Mouse (Mus musculus) 416B (cell line): ENCODE data around the gene Bicral.
A peak's percentile ranks its signal among the peaks of the same experiment; 100 is the strongest.

ENCODE experiments used
- DNase-seq: peaks from one replicate; pipeline ENCODE4 v3.0.0; 2011; ENCODE audit warnings: low read depth

The Bicral gene

DNA sequence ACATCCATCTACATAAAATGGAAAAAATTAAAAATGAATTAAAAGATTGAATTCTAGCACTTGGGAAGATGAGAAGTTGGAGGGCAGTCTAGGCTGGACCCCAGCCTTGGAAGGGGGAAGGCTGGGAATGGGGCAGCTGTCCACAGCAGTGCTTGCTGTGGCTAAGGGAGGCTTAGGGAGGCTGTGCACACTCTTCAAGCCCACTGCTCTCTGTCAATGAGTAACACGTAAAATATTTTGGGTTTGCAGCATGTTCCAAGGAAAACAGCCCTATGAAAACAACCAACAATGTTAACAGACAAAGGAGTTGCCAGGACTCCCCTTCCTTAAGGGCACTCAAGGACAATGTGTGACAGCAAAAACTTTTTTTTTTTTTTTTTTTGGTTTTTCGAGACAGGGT is 15.3 kb downstream of the Bicral start:
- DNase-seq = no peak

DNA sequence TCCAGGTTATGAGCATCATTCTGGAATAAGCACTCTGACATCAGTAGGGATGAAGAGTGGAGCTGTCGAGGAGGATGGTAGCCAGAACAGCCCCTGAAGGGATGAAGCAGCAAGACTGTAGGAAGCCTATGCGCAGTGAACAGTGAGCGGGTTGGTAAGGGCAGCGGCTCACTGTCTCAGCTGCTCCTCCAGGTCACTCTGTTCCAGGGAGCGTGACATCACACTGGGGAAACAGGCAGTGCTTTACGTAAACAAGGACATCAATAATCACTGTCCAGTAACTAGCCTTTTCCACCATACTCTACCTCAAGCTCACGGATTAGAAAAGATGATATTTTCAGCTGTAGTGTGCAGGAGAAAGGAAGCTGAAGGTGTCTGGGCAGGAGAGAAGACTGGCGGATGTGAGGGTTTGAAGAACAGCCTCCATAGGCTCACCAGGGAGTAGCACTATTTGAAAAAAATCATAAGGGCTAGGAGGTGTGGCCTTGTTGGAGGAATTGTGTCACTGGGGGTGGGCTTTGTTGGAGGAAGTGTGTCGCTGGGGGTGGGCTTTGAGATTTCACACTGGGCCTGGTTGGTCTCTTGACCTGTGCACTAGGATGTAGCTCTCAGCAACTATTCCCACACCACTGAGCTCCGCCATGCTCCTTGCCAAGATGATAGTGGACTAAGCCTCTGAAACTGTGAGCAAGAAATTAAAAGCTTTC is 17.8 kb downstream of the Bicral start:
- DNase-seq = no peak

DNA sequence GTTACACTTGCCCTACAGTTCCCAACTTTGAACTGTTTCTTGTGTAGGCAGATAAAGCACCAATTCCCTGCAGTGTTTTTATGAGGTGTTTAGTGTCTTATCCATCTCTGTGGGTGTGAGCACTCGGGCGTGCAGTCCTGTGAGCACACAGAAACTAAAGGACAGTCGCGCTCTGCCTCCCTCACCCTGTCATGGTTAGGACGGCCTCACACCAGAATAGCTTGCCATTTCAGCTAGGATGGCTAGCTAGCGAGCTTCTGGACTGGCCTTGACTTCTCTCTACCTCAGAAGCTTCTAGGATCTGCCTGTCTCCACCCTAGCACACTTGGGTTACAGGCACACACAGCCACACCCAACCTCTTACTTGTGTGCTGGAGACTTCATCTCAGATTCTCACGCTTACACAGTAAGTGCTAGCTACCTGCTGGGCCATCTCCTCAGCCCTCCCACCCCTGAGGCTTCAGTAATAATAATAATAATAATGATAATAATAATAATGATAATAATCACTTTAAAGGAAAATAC is 19.8 kb downstream of the Bicral start:
- DNase-seq = no peak

DNA sequence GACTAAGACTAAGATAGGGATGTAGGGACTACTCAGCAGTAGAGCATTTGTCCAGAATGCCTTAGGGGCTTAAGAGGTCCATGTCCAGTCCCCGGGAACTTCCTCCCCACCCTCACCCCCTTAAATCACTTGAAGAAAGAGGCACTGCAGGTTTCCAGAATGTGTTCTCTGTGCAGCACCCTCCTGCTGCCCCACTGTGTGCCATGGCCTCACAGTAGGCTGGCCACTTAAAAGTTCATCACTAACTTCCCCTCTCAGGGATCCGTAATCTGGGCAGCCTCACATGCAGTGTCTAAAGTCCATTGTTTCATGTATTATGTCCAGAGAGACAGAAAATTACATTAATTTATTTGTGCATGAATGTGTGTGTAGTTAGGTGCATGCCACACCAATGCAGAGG is 20.4 kb downstream of the Bicral start:
- DNase-seq = no peak

DNA sequence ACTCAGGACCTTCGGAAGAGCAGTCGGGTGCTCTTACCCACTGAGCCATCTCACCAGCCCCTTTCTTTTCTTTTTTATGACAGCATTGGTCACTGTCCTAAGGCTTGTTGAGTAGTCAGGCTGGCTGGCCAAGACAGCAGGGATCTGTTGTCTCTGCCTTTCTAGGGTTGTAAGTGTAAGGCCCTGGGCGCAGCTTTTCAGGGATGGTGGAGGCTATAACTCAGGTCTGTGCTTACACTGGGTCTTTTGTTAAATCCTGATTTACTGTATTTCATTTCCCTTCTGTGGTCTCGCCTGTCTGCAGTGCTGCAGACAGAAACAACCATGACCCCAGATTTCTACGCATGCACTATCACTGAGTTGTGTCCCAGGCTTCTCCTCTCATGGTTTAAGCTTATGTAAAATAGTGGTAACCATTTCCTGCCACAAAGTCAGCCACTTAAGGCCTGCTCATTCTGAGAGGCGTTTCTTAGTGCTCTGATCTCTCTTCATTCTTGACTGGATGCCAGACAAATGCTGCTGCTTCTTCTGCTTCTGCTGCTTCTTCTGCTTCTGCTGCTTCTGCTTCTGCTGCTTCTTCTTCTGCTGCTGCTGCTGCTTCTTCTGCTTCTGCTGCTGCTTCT is 23.1 kb downstream of the Bicral start:
- DNase-seq = peak; percentile 91

DNA sequence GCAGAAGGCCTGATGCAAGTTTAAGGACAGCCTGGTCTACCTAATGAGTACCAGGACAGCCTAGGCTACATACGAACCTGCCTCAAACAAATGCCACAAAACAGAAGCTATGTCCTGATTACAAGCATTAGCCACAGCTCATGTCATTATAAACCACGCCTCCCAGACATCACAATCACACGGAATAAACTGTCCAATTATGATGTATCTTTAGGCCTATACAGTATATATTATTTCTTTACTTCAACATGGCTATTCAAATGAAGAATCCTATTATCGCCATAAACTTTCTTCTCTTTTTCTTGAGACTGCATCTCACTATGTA is 25.3 kb downstream of the Bicral start:
- DNase-seq = no peak

DNA sequence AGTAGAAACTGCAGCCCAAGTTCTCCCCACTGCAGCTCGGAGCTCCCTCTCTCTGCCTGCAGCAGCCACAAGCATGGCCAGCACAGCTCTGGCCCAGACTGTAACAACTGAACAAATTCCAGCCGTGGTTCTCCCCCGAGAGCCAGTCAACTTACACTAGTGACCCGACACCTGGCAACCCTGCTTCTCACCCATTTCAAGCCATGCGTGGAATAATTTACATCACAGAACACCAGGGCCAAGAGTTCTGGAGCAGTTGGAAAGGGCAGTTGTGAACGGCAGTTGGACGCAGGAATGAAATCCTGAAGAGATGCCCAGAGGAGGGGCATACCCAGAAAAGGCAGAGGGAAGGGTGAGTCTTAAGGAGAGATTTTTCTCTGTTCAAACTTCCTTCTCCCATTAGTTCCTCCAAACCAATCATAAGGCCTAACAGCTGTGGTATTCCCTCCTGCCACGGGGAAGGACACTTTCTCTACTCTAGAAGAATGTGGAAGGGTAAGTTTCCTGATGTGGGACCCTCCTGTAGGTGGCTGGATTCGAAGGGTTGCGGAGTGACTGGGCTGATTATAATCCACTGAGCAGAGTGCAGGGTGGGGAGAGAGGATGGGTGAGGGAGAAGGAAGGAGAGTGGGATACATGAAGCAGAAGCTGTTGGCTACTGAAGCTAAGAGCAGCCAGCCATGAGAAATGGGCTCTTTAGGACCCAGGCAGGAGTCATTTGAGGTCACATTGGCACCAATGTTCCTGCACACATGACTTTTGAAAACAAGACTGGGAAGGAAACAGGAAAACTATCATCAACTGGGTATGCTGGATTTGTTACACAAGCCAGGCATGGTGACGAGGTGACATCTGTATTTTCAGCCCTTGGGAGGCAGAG is 25.9 kb downstream of the Bicral start:
- peak; percentile 33 for DNase-seq

DNA sequence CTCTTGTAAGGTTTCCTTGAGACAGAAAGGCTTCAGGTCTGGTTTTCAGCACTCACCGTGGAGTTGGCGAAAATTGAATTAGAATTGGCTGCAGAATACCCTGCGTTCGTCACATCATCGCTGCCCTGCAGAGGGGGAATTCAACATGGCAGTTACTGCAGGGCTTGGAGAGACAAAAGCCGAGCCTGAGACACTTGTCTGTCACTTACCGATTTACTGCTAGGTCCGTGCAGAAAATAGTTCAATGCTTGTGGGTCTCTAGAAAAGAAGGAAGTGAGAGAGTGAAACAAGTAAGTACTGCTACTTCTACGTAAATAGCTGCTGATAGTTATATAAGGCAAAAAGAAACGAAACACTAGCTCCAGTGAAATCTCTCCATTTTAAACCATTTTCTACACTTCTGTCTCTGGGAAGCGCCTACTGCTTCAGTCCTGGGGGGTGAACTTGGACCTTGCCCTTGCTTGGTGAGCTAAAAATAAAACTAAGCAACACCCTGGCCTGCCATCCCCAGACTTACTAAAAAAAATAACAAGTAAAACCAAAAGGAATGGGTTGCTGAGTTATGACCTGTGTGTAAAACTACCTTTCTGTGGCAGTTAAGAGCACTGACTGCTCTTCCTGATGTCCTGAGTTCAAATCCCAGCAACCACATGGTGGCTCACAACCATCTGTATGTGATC is 28.3 kb downstream of the Bicral start:
- peak; percentile 14 for DNase-seq

DNA sequence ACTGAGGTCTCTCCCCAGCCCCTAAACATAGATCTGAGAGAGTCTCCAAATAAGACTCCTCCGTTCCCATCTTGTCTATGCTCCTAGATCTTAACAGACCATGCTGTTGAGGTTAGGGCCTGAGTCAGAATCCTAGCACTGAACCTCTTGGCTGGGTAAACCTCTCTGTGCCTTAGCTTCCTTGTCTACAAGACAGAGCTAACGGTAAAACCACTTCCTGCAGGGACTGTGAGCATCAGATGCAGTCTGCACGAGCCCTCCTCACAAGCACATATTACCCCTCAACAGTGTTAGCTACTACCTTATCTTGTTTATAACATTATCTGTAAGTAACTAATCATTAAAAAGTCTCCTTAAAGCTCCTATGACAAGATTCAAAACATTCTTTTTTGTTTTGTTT is 29.3 kb downstream of the Bicral start:
- DNase-seq = peak; percentile 88

DNA sequence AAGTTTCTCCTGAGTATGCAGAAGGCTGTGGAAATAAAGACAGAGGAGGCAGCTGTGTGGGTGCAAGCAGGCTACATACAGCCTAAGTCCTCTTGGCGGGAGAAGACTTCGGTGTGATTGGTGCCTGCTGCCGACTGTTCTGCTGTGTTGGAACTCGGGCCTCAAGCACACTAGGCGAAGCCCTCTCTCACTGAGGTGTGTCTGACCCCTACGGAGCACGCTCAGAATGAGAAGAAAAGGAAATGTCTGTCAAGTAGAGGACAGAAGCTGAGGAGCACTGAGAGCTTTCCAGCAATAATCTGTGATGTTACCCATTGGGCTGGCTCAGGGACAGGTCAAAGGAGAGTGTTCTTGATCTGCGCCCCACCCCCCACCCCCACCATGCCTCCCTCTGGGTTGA is 35.2 kb downstream of the Bicral start:
- DNase-seq = no peak

DNA sequence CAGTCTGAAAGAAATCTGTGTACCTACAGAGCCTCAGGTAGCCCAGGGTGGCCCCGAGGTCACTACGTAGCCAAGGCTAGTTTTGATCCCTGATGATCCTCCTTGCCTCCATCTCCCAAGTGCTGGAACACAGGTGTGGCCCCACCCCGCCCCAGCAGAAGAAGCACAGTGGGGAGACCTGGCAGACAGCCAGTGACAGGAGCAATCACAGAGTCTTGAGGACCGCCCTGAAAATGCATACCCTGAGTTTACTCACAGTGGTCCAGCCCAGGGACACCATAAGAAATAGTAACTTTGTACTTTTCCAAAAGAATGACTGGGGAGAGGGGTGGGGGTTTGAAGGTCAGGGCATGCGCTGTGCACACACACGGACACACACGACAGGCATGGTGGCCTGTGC is 37.7 kb downstream of the Bicral start:
- no peak for DNase-seq

DNA sequence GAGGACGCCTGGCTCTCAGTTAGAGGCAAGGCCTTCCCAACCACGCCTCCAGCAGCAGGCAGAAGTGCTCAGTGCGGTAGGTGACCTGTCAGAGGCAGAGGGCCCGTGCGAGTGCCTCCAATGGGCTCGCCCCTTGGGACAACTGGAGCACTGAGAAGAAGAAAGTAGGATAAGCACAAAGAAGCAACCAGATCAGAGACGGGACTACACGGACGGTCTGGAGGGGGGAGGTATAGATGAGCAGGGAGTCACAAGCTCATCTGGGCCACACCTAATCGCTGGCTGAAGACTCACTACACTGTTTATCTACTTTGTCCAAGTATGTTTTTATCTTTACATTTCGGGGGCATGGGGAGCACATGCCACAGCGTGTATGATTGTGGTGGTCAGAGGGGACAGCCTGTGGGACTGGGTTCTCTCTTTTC is 40.5 kb downstream of the Bicral start:
- DNase-seq = no peak

DNA sequence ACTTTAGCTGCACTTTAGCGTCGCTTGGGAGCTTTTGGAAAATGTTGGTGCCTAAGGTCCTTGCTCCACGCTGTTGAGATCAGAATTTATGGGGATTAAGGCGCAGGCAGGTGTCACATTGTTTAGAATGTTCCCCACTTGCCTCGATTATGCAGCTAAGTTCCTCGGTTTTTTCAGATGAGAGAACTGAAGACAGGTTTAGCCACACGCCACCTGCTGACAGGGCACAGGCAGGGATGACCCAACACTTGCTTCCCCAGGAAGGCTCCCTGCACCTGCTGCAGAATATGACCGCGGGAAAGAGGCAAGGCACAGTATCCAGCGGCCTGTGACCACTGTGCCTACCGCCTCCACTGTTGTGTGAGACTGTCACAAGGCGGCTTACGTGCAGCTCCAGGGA is 42.0 kb downstream of the Bicral start:
- no peak for DNase-seq

DNA sequence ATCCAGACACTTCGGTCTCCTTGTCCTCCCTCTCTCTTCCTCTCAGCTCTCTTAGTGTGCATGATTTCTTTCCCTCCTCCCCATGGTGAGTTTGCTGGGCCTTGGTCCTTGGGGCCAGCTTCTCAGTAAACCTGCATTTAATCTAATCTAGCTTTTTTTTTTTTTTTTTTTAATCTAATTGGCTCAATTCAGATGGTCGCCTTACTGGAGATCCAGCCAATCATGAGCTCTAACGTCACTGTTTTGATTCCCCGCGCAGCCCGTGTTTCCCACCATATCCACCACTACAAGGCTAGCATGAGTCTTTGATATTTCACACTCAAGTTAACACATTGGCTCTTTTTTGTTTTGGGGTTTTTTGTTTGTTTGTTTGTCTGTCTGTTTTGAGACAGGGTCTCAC is 43.8 kb downstream of the Bicral start:
- DNase-seq = no peak

DNA sequence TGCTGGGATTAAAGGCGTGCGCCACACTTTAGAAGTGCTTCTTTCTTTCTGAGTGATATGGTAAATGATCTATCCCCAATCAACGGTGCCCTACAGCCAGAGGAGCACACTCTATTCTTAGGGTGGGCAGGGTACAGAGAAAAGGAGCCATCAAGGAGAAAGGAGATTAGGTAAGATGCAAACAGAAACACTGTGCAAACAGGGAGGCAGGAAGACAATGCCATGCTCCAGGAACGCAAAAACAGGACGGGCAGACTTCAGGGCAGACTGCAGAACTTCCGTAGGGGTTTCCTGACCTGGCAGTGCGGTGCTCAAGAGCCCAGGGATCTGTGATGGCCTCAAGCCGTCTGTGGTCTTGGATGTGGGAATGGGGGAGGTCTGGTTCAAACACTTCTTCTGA is 44.6 kb downstream of the Bicral start:
- DNase-seq = no peak

DNA sequence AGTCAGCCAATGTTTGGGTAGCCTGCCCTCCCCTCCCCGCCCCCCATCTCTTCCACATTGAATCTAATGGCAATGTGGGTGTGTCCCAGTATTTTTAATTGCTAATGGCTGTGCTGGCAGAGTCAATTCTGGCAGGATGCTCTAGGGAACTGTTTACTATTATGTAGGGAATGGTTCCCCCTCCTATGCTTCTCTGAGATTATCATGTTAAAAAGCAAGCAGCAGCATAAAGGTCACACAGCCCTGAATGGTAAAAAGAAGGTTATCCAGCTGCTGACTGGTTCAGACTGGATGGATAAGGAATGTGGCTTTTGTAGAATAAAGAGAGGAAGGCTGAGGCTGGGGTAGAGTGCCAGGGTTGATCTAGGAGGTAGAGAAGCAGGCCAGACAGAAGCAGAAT is 45.8 kb downstream of the Bicral start:
- no peak for DNase-seq

DNA sequence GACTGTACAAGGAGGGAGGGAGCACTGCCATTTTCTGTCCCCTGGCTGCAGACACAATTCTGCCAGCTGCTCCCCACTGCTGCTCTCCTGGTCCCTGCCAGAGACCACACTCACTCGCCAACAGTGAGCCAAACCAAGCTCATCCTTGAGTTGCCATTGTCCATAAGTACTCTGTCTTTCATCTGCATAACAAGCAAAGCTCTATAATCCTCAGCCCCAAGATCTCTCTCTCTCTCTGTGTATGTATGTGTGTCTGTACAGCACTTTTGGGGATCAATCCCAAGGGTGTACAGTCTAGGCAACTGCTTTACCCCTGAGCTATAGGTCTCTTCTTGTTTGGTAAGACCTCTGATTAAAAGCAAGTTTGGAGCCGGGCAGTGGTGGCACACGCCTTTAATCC is 47.6 kb downstream of the Bicral start:
- DNase-seq = no peak

DNA sequence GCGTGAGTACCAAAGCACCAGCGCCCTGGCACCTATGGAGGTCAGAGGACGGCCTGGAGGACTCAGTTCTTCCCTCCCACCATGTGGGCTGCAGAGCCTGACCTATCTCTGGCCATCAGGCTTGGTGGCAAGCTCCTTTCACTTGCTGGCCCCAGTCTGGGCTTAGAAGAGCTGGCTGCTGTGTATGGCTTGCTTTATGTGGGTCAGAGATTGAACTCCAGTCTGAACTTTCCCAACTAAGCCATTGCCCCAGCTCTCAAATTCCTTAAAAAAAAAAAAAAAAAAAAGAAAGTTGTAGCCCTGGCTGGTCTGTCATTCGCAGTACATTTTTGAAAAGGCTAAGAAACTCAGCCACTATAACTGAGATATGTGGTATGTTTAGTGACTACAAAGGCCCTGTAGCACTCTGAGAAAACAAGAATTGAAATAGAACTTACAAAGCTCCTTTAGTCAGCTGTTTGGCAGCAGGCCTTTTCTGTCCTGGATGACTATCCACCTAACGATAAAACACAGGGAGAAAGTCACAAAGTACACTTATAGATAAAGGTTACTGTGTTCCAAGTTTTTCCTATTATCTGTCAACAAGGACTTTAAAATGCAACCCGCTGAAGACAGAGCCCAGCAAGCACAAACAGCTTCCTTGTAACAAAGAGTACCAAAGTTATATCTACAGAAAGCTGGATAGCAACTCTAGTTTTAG is 49.0 kb downstream of the Bicral start:
- no peak for DNase-seq

DNA sequence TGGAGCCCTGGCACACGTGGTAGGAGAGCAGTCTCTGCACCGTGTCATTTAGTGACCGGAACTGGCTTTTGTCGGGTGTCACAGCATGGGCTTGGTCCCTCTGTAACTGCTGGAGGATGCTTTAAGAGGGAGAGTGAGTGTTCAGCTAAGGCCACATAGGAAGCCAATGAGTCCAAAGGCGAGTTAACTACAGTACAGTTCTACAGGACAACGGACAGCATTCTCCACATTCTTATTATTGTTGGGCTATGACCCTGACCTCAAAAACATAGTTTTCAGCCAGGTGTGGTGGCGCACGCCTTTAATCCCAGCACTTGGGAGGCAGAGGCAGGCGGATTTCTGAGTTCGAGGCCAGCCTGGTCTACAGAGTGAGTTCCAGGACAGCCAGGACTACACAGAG is 49.9 kb downstream of the Bicral start:
- no peak for DNase-seq

DNA sequence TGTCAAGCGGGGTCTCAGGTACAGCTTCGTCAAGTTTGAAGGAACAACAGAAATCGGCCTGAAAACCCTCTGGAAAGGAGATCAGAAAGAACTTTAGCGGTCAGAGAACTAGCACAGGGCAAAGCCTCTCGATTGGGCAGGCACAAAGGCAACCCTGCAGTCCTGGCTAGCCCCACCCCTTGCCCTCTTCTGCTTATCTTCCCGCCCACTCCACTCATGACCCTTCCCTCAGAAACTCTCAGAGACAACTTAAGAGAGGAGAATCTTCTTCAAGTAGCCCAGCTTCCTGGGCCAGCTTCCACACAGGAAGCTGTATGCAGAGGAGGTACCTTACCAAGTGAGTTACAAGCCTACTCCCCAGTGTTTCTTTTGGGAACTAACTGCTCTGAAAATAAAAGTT is 56.5 kb downstream of the Bicral start:
- DNase-seq = no peak

DNA sequence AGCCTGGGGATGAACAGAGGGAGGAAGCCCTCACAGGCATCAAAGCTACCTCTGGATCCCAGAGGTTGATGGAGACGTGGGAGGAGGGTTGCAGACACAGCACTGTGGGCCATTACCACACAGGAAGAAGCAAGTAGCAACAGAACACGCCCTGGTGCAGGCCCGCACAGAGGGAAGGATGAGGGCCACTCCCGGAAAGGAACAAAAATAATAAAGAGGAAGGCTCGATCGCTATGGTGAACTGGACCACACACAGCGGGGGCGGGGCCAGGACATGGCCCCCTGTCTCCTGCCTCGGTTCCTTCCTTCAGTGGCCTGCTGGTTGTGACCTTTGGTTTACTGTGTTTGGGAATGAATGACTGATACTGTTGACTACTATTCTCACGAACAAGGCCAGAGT is 58.6 kb downstream of the Bicral start:
- DNase-seq = peak; percentile 23

DNA sequence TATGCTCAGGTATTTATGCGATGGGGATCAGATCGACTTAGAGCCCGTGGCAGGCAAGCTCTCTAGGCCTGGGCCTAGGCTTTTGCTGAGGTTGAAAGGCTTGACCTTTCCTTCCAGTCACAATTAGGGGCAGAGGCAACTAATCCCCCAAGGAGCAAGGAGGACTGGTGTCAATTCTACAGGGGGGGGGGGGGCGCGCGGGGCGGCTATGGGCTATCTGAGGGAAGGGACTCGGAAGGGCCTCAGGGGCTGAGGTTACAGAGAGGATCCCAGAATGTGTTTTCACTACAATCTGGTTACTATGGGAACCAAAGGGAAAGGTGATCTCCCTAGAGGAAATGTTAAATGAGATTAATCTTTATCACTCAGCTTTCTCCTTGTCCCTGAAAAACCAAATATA is 60.9 kb downstream of the Bicral start:
- no peak for DNase-seq
